Mouse (Mus musculus): ENCODE data around the gene Slc2a6. TPM values are rescaled to one million over a fixed set of nuclear protein-coding genes. Genes with fewer than 3 reads are reported as not detected.
A peak's percentile ranks its signal among the peaks of the same experiment; 100 is the strongest.

Slc2a6 gene
- total RNA-seq, 2 experiments from 2014 or later: 31.7 to 34.6 TPM

DNA sequence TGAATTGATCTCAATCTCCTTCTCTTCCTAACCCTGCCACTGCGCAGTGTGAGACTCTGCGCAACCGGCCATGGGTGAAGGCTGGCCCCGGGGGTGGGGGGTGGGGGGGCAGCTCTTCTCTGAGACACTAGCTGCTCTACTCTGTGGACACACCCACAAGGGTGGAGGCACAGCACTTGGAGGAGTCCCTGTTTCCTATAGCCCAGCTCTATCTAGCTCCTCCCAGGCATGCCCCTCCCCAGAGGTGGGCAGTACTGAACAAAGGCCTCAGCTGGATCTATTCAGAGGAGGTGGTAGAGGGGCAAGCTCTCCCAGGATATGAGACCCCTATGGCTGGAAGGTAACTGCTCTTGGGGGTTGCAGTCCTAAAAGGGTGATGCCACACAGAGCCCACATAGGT lies 9.2 kb upstream of the Slc2a6 start:
- no peak for DNase-seq (ENCODE audit: low spot score in 2 of 2)

DNA sequence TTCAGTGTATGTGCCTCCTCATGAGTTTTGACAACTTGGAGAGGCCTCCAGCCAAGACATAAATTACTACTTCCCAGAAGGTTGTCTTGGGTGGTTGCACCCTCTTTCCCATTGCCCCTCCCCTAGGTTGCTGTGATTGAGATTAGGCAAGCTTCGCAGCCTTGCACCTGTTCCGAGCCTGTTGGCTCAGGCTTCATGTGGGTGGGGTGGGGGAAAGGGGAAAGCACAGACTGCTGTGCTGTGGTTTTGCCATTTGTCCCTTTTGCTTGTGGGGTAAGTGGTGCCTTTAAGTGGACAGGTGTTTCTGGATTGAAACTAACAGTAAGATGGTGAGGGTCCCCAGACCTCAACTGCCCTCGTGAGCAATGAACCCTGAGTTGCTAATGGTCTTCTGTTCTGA lies 8.2 kb upstream of the Slc2a6 start:
- DNase-seq (ENCODE audit: low spot score in 2 of 2): no peak

- DNase-seq (ENCODE audit: low spot score in 2 of 2): no peak
Measured at GRCm38 (mm10) chr2:27032361-27032760, 4.6 kb upstream of the Slc2a6 start.

DNA sequence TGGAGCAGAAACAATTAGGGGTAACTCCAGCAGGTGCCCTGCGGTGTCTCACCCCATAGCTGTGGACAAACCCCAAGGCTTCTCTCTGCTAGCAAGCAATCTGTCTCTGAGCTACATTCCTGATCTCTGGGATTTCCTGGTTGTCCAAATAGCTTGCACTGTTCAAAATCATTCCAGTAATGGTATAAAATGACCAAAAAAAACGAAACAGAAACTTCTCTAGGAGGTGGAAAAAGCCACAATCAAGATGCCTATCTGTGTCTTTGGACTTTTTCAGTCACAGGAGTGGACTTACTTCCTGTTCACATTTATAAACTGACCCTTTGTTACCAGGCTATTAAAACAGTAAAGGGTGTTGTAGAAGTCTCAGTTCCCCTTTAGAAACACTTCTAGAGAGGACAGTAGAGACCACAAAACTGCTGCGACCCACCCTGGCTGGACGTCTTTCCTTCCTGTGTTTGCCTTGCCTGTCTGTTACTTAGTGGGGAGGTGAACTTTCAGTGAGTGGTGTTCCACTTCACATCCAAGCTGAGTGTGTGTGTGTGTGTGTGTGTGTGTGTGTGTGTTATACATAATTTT lies 728 bp upstream of the Slc2a6 start:
- no peak for DNase-seq (ENCODE audit: low spot score in 2 of 2)

DNA sequence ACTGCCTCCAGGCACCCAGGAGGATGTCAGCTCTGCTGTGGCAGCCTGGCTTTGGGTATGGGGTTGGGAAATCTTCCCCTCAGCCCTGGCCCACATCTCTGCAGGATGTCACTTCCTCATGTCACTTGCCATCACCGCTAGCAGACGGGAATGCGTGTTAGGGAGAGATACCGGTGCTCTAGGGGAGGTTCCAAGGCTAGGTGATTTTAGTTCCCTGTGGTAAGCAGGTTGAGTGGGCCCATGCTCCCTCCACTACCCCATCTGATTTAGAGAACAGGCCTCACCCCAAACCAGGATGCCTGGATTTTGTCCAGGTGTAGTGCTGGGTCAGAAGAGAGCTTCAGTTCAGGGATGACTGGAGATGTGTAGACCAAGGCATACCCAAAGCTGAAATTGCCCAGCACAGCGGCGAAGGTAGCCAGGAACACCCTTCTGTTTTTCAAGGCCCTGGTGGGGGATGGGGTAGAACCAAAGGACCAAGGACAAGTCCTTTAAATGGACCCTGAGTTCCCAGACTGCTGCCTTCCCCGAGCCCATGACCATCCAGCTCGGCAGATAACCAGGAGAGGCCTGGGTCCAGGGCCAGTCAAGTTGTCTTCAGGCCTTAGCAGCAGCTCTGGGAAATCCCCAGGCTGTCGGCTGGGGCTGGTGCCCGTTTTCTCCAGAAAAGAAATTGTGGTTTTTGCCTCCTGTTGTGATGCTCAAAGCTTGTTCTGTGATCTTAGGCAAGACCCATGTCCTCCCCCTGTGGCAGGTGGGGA lies 761 bp downstream of the Slc2a6 start:
- DNase-seq (ENCODE audit: low spot score in 2 of 2): no peak

GRCm38 (mm10) chr2:27026332-27026731 lies 1.5 kb downstream of the Slc2a6 start:
- DNase-seq (ENCODE audit: low spot score in 2 of 2): no peak

DNA sequence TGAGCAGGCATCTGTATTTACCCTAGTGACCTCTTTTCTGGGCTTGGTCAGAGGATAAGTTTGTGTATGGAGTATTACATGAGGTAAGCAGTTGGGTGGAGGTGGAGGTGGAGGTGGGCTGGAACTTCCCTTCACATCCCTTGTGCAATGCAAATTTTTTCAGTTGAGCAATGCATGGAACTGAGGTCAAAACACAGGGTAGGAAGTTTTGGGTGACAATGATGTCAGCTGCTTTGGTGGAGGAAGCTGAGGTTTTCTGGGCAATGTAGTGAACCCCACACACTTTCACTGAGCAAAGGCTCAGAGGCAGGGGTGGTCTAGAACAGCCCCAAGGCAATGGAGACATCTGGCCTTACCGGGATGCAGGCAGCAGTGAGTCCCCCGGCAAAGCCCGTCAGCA lies 2.3 kb downstream of the Slc2a6 start:
- no peak for DNase-seq (ENCODE audit: low spot score in 2 of 2)

- peak in 1 of 2 experiments; percentile 52 for DNase-seq (ENCODE audit: low spot score in 2 of 2)
Measured at GRCm38 (mm10) chr2:27024136-27024535, 3.7 kb downstream of the Slc2a6 start.

- no peak for DNase-seq (ENCODE audit: low spot score in 2 of 2)
Measured at GRCm38 (mm10) chr2:27022612-27023011, 5.2 kb downstream of the Slc2a6 start.

DNA sequence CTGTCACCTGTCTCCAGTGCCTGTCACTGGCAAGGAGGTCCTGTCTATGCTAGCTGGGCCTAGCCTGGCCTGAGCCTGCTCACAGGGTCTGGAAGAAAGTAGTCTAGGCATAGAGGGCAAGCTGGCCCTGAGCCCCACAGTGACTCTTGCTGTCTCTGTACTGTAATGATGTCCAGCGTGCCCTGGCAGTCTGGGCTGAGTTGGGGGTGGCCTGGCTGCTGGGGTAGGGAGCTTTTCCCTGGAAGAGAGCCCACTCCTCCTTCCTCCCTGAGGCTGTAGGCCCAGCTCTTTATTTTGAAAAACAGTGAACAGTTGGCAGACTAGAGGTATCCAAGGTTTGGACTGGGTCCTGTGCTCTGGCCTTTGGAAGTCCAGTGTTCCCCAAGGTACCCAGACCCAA lies 6.7 kb downstream of the Slc2a6 start:
- DNase-seq (ENCODE audit: low spot score in 2 of 2): no peak

DNA sequence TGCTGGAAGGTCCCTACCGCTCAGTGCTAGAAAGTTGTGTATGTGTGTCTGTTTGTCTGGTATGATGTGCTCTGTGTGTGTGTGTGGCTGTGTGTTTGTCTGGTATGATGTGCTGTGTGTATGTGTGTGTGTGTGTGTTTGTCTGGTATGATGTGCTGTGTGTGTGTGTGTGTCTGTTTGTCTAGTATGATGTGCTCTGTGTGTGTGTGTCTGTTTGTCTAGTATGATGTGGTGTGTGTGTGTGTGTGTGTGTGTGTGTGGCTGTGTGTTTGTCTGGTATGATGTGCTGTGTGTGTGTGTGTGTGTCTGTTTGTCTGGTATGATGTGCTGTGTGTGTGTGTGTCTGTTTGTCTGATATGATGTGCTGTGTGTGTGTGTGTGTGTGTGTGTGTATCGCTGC lies 8.3 kb downstream of the Slc2a6 start:
- no peak for DNase-seq (ENCODE audit: low spot score in 2 of 2)

DNA sequence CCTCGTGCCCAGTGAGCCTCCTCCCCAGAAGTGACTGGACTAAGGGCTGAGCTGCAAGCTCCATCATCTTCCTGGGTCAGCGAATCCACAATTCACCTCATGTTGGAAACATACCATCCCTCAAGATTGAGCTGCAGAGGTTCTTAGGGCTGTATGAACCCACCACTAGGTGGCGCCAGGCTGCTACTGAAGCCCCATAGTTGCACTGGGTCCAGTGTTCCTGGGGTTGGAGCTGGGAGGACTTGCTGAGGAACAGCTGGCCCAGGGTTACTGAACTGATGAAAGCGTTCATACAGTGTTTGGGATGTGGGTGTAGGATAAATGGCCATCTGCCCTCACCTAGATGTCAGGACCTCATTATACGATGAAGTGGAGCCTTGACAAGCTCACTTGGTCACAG lies 10.0 kb downstream of the Slc2a6 start:
- DNase-seq (ENCODE audit: low spot score in 2 of 2): peak in 1 of 2 experiments; percentile 83

DNA sequence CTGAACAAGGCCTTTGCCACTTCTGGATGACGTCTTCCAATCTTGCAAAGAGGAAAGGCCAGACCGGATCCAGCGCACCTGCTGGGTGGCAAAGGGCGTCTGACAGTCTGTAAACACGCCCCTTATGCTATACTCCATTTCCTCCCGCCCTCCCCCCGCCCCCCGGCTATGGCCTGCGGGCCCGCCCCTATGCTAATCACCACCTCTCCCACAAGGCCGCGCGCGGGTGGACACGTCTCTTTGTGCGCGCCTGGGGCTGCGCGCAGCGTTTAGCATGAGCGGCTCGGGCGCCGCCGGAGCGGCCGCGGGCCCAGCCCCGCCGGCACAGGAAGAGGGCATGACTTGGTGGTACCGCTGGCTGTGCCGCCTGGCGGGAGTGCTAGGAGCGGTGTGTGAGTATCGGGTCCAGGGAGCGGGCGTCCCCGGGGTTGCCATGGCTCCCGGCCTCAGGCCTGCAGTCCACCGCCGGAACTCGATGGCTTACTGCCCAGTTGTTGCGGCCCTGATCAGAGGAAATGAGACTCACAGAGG lies 18.0 kb downstream of the Slc2a6 start, which contains the start of gene Cacfd1:
Cacfd1 (plus strand) TSS at position 213 of the 531 bp plus-strand sequence.
- DNase-seq (ENCODE audit: low spot score in 2 of 2): peak; percentile 68 to 84

- DNase-seq (ENCODE audit: low spot score in 2 of 2): no peak
Measured at GRCm38 (mm10) chr2:27007701-27008100, 20.1 kb downstream of the Slc2a6 start.

- DNase-seq (ENCODE audit: low spot score in 2 of 2): peak in 1 of 2 experiments; percentile 46
Measured at GRCm38 (mm10) chr2:27006255-27006654, 21.5 kb downstream of the Slc2a6 start.

GRCm38 (mm10) chr2:26997993-26998392 lies 29.8 kb downstream of the Slc2a6 start:
- DNase-seq (ENCODE audit: low spot score in 2 of 2): no peak

- DNase-seq (ENCODE audit: low spot score in 2 of 2): no peak
Measured at GRCm38 (mm10) chr2:26997498-26997897, 30.3 kb downstream of the Slc2a6 start.

DNA sequence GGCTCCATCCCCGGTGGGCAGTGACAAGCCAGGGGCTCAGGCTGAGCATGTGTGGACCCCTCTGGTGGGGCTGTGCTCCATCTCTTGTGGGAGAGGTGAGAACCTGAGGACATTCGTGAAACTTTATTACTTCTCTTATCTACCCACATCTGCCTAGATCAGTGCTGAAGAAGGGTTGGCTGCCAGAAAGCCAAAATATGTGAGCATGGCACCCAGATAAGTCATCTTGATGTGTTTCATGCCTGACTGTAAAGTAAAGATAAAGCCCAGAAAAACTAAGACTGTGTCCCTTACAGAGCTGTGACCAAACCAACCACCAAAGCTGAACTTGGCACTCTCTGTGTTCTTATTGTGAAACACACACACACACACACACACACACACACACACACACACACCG lies 33.9 kb downstream of the Slc2a6 start:
- no peak for DNase-seq (ENCODE audit: low spot score in 2 of 2)

DNA sequence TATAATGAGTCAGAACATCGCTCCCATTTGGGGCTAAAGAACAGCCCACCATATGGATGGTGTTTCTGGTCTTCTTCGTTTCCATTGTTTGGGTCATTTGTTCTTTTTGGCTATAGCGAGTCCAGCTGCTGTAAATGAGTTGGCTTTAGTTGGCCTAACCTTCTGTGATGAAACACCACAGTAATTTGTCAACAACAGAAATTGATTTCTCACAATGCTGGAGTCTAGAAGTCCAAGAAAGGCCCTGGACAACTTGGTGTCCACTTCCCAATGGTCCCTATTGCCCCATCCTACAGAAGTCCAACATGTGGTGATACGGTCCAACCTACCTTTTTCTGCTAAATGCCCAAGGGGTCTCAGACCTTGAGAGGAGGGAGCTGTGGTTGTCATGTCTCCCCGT lies 43.2 kb downstream of the Slc2a6 start:
- no peak for DNase-seq (ENCODE audit: low spot score in 2 of 2)

DNA sequence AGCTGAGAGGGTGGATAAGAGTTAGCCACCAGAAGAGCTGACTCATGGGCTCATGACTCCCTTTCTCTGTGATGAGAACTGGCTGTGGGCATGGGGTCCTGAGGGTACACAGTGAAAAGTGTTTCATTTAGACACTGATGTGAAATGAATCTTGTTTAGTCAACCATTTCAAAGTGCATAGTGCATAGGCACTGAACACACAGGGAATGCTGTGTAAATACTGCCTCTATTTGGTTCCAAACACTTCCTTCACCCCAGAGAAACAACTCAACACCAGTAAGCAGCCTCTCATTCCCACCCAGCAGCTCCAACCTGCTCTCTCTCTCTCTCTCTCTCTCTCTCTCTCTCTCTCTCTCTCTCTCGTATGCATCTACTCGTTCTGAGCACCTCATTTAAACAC lies 43.6 kb downstream of the Slc2a6 start:
- no peak for DNase-seq (ENCODE audit: low spot score in 2 of 2)

GRCm38 (mm10) chr2:26980361-26980760 lies 47.4 kb downstream of the Slc2a6 start:
- DNase-seq (ENCODE audit: low spot score in 2 of 2): no peak

- DNase-seq (ENCODE audit: low spot score in 2 of 2): no peak
Measured at GRCm38 (mm10) chr2:26973960-26974359, 53.8 kb downstream of the Slc2a6 start.

DNA sequence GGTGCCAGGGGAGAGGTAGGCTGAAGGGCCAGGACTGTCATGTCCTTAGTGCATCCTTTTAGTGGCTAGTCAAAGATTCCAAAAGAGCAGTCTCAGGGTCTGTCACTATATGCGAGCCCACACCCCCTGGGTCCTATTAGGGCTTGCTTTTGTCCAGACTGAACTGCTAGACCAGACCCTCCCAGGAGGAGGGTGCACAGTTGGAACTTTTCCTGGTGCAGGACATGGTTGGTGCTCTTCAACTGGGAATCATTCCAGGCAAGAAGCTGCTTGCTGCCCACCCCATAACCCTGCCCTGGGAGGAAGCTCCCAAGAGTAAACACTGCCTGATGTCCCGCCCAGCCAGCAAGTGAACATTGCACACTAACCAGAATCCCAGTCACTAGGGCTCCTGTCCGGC lies 54.7 kb downstream of the Slc2a6 start, which contains the start of gene Adamts13:
Adamts13 (plus strand) TSS at position 301 of the 400 bp plus-strand sequence.
- no peak for DNase-seq (ENCODE audit: low spot score in 2 of 2)
